Mouse (Mus musculus) T-cell, adult 2 months (primary cell): ENCODE results near the gene Adcy6.

ENCODE experiments used
- DNase-seq: peaks from one replicate; pipeline ENCODE4 v3.0.0; 2022; ENCODE audit warnings: low spot score

Adcy6 gene

DNA sequence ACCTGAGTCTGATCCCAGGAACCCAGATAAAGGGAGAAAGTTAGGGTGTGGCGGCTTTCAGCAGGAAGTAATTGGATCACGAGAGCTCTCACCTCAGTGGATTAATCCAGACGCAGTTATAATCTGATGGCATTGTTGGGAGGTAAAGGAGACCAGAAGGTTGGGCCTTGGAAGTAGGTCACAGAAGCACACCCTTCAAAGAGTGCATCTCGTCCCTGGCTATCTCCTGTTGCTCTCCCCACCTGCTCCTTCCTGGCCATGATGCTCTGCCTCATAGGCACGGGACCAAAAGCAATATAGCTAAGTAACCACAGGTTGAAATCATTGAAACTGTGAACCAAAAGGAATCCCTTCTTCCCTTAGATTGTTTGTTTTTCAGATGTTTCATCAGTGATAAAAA lies 52.7 kb downstream of the Adcy6 start:
- no peak for DNase-seq

DNA sequence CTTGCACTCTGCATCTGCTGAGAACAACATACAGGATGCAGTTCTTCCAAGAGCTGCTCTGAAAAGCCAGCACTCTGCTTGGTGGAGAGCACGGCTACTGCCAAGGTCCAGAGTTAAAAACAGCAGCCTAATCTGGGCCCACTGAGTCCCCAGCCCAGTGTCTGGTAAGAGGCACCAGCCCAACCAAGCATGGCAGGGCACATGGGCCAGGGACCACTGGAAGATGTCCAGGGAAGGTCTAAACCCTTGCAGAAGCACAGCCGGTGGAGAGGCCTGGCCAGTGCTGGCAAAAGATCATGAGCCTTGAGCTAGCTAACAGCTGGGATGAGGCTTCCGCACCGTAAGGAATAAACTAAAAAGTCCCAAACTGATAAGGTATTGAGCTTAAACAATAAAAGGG lies 54.0 kb downstream of the Adcy6 start:
- DNase-seq: no peak

DNA sequence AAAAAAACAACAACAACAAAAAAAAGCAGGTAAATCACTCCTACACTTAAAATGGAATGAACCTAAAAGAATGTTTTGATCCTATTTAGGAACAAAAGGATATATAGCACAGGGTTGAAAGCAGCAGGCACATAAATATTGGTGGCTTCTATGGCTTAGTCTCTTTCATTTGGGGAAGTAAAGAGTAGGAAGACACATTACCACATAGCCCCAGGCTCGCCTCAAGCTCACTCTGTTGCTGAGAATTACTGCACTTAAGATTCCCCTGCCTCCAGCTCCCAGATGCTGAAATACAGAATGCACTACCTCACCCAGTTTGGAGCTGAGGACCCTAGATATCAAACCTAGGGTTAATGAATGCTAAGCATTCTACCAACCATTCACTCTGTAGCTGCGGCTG lies 57.1 kb downstream of the Adcy6 start:
- DNase-seq: no peak

DNA sequence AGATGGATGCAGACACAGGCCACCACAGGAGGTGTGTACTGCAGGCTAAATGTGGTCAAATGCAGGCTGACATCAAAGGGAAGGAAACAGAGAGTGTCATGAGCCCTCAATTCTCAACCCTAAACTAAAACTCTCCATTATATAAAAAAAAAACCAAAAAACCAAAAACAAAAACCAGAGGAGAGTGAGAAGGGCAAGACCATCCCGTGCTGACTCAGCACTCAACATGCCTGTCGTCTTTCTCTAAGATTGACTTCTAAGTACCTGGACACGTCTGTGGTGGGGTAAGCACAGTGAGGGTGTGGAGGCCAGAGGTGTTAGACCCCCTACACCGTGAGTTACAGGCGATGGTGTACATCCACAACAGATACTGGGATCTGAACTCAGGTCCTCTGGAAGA lies 63.0 kb downstream of the Adcy6 start:
- no peak for DNase-seq

DNA sequence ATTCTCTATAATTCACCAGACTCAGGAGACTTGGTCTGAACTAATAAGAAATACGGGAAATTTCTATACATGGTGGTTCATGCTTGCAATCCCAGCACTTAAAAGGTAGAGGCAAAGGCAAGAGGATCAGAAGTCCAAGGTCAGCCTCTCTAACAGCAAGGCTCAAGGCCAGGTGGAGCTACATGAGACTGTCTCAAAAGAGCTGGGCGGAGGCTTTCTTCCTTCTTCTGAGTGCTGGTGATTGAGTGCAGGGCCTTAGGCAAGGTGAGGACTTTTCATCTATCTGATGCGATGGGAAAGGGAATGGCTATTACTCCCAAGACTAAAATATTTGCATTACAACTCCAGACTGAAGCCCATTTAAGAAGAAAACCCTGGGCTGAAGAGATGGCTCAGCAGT lies 64.7 kb downstream of the Adcy6 start:
- no peak for DNase-seq

DNA sequence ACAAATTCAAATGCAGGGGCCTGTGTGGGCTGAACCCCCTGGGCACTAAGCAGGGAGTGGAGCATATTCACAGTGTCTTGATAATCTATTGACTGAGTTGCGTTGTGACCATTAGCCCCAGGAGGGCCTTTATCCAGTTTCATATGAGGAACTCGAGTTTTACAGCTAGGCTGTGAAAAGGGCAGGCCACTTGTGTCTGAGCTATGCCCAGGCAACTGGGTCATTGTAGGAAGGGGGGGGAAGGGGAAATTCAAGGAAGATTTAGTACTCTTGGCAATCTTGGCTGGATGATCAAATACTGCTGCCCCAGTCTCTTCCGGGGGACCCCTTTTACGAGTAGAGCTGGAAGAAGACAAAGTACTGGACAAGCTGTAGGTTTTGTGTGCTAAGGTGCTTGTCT lies 66.5 kb downstream of the Adcy6 start:
- no peak for DNase-seq

DNA sequence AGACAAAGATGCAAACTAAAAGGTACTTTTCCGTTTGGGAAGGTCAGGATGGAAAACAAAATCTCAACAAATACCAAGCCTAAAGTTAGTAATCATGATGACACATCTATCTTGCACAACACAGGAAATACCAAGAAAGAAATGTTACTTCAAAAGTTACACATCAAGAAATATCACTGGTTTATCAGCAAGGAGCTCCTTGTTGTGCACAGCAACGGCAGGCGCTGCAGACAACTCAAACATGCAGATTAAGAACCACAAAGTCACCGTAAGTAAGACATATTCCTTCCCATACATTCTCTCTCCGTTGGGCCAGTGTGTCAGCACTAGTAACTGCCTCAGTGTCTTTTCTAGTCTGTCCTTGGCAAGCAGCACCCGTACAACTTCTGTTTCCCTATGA lies 68.8 kb downstream of the Adcy6 start:
- DNase-seq: no peak
